Mouse (Mus musculus) cortical plate, adult 2 months (tissue): ENCODE data around the gene Met. TPM values are rescaled to one million over a fixed set of nuclear protein-coding genes. Genes with fewer than 3 reads are reported as not detected.

Experiments used
- H3K27ac ChIP-seq: fragments of 200-500 bp; 2 replicates; pipeline ENCODE4 v1.5.1; 2012; ENCODE audit warnings: low read length, control low read depth, inconsistent platforms; ENCODE audit not compliant: insufficient read depth
- H3K4me1 ChIP-seq: fragments of 200-500 bp; 2 replicates; pipeline ENCODE4 v1.6.1; 2011; ENCODE audit warnings: low read length; ENCODE audit not compliant: control insufficient read depth, insufficient read depth
- H3K4me3 ChIP-seq: fragments of 200-500 bp; 2 replicates; pipeline ENCODE4 v1.5.1; 2011; ENCODE audit warnings: mild to moderate bottlenecking, low read length, control low read depth; ENCODE audit not compliant: insufficient read depth
- CTCF ChIP-seq: fragments of 200-500 bp; IDR thresholded peaks from 2 replicates; pipeline ENCODE4 v1.5.1; 2011; ENCODE audit warnings: mild to moderate bottlenecking, control low read depth, low read length; ENCODE audit not compliant: insufficient read depth; ENCODE audit errors: extremely low read depth
- POLR2A ChIP-seq: fragments of 200-500 bp; IDR thresholded peaks from 2 replicates; pipeline ENCODE4 v1.6.1; 2011; ENCODE audit warnings: mild to moderate bottlenecking, low read length, control low read depth; ENCODE audit not compliant: insufficient read depth; ENCODE audit errors: extremely low read depth
- polyA plus RNA-seq: library from polyadenylated mRNA; depleted of rRNA; stranded (reverse); fragments of >200 nt; gene quantifications from 2 replicates; pipeline ENCODE4 v1.2.3, GENCODE M21; 2012

Met gene
- polyA plus RNA-seq, 1 experiment: 4.7 TPM

- Histone ChIP-seq H3K27ac (no peak overlapping the region), H3K4me3 (no peak overlapping the region), H3K4me1 (no peaks in the 10 kb centered on the region)
- TF ChIP-seq POLR2A (no peak), CTCF (no peak)
These were observed 44.6 kb downstream of the Met start for GRCm38 (mm10) chr6:17508184-17508583.

GRCm38 (mm10) chr6:17508604-17509372, 45.2 kb downstream of the Met start:
- H3K4me1 ChIP-seq: no peaks in the 10 kb centered on the region
- no peak overlapping the region for H3K4me3 ChIP-seq
- TF ChIP-seq CTCF (no peak), POLR2A (no peak)
- H3K27ac ChIP-seq: no peak overlapping the region

- no peak overlapping the region for H3K4me3 ChIP-seq
- TF ChIP-seq POLR2A (no peak), CTCF (no peak)
- no peak overlapping the region for H3K27ac ChIP-seq
- H3K4me1 ChIP-seq: no peaks in the 10 kb centered on the region
These were observed 49.8 kb downstream of the Met start for GRCm38 (mm10) chr6:17513381-17513780.

- no peak for TF ChIP-seq CTCF
- TF ChIP-seq POLR2A: no peak
- no peak overlapping the region for H3K27ac ChIP-seq
- no peak overlapping the region for H3K4me3 ChIP-seq
These were observed 52.3 kb downstream of the Met start for GRCm38 (mm10) chr6:17515775-17516460.

GRCm38 (mm10) chr6:17521901-17522717, 58.5 kb downstream of the Met start:
- TF ChIP-seq CTCF (no peak), POLR2A (no peak)
- Histone ChIP-seq H3K4me3 (no peak overlapping the region), H3K27ac (no peak overlapping the region), H3K4me1 (peaks cover 1% of the 10 kb centered on the region; the same call in 1 of the 2 replicates)

More at GRCm38 (mm10) chr6:17515775-17516460, 52.3 kb downstream of the Met start:
- H3K4me1 ChIP-seq: no peaks in the 10 kb centered on the region

- Histone ChIP-seq H3K27ac (no peak overlapping the region), H3K4me1 (peaks cover 1% of the 10 kb centered on the region; the same call in 1 of the 2 replicates), H3K4me3 (no peak overlapping the region)
- TF ChIP-seq POLR2A (no peak), CTCF (no peak)
These were observed 59.3 kb downstream of the Met start for GRCm38 (mm10) chr6:17522917-17523316.

GRCm38 (mm10) chr6:17529490-17530269, 66.1 kb downstream of the Met start:
- Histone ChIP-seq H3K4me1 (no peaks in the 10 kb centered on the region), H3K27ac (no peak overlapping the region)
- TF ChIP-seq CTCF (no peak), POLR2A (no peak)

GRCm38 (mm10) chr6:17541615-17542014, 78.0 kb downstream of the Met start:
- Histone ChIP-seq H3K4me1 (no peaks in the 10 kb centered on the region; the same call in 1 of the 2 replicates), H3K27ac (no peak overlapping the region), H3K4me3 (no peak overlapping the region)
- TF ChIP-seq CTCF: no peak
- no peak for TF ChIP-seq POLR2A

More at GRCm38 (mm10) chr6:17529490-17530269, 66.1 kb downstream of the Met start:
- H3K4me3 ChIP-seq: no peak overlapping the region

- no peak for TF ChIP-seq POLR2A
- no peak for TF ChIP-seq CTCF
- Histone ChIP-seq H3K27ac (no peak overlapping the region), H3K4me3 (no peak overlapping the region), H3K4me1 (no peaks in the 10 kb centered on the region; the same call in 1 of the 2 replicates)
These were observed 78.8 kb downstream of the Met start for GRCm38 (mm10) chr6:17542383-17542782.

- no peak overlapping the region for H3K4me3 ChIP-seq
- no peak overlapping the region for H3K27ac ChIP-seq
- H3K4me1 ChIP-seq: no peaks in the 10 kb centered on the region; the same call in 1 of the 2 replicates
- TF ChIP-seq POLR2A: no peak
- no peak for TF ChIP-seq CTCF
These were observed 81.9 kb downstream of the Met start for GRCm38 (mm10) chr6:17545480-17545879.
